Mouse (Mus musculus): ENCODE results near the gene Cldn14.
"Not testable (repeated sequence)": the region's sequence is repeated elsewhere in the genome, so short reads cannot be mapped to it uniquely, and the experiment has no call there.

Cldn14 gene

DNA sequence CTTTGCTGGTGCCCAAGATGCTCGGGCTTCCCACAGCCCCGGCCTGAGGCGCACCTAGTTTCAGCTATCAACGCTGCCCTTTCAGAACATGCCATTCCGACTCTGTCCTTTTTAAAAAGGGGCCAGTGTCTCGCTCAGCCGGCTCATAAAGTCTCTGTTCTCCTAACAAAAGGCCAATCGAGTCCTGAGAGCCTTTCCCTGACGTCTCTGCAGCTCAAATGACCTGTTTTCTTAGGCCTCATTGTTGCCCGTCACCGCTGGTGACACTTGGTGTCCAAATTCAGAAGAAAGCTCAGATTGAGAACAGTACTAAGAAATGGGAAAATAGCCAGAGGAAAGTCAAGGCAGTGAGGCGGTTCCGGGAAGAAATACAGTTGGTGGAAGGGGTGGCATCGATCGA, at the start of gene Cldn14:
Gene Cldn14, minus strand, starts transcription at position 101 of the 400 bp plus-strand sequence.
- DNase-seq = no peak

DNA sequence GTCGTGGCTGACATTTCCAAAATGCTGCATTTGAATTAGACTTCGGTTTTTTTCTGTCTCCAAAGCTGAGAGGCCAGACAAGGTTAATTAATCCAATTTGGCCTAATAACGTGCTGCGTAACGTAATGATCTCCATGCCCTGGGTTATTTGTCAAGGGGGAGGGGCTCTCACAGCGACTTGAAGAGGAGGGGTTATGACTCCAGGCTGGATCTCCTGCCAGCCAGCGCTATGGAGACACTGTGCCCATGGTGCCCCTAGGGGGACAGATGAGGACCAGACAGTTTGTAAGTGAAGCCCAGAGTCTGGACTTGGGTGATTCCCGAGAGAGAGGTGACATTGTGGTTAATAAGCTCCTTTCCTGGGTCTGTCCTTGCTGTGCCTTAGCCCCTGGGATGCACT, 46.9 kb upstream of the Cldn14 start:
- no peak for DNase-seq

DNA sequence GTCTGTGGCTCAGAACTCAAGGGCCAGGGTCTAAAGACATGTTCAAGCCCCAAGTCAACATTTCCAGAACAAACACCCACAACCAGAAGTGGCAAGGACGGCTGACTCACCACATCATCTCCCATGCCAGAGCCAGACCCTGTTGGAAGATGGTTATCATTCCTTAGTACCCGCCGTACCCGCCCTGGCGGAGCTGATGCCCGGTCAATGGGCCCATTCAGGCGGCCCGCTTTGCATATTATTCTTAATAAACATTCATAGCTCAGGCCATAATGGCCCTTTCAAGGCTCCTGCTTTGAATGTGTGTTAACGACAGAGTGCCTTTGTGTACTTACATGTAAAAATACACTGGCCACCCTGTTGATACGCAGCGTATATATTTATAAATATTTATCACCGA, 46.5 kb upstream of the Cldn14 start:
- DNase-seq = no peak

DNA sequence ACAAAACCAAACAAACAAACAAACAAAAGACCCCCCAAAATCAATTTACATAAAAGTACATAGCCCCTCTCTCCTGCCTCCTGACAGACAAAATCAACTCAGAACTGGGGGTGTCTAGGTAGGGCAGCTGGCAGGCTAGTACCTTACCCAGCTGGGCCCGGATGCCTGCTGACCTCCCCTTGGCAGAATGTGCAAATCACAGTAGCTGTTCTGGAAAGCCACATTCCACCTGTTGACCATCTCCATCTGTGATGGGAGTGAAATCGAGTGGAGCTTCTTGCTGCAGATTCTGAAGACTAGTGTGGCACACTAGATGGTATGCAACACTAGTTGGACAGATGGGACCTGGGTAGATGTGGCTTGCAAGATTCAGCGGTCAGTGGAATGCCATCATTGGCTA, 41.7 kb upstream of the Cldn14 start:
- no peak for DNase-seq

DNA sequence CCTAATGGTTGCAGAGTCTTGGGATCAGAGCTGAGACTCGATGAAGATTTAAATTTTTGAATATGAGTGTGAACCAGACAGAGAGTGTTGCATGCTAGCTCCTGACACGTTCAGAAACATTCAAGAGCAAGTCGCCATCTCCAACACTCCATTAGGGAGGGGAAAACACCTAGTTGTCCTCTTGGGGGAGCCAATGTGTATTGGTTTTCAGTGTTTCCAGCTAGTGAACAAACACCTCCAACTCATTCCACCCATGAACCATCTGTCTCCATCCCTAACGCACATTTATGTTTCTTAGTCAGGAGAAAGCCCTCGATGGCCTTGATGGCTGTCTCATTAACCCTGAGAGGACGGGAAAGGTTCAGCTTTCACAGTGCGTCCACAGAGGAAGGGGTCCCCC, 36.4 kb upstream of the Cldn14 start:
- DNase-seq = no peak

DNA sequence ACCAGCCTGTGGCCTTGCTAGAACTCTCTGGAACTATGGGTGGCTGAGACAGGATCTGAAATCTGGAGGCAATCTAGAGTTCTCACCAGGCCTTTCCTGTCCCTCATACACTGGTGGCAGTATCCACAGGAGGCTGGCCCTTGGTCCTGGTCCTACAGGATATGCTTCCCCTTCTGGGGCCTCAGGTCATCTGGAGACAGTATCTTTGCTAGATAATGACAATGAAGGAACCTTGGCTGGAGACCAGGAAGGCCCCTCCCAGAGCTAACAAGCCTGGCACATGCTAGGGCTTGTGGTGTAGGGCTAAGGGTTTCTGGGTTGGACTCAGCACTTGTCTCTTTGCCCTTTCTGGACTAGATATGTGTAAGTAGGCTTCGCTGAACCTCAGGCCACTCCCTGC, 35.2 kb upstream of the Cldn14 start:
- DNase-seq = no peak

DNA sequence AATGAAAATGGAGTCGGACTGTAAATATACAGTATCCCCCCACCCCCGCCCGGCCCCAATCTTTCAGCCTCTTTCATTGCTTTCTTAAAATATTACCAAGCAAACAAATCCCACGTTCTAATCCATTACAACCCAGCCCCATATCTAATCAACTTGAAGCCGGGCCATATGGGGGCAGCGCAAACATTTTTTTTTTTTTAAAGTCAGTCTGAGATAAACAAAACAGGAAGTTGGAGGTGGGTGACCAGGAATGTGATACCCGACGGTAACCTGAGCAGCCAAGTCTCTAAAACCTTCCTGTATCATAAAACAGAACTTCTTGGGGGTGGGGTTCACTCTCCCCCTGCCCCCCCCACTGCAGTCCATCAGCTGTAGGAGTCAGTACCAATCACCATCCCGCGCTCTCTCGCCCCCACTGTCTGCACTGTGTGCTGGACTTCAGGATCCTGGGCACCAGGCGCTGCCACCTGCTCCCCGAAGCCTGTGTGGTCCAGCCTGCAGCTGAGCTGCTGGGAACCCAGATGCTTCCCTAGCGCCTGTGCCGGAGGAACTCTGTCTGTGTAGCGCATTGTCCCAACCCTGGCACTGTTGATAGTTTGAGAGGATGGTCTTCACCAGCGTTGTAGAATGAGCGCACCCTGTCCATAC, 32.6 kb upstream of the Cldn14 start:
- DNase-seq = no peak

DNA sequence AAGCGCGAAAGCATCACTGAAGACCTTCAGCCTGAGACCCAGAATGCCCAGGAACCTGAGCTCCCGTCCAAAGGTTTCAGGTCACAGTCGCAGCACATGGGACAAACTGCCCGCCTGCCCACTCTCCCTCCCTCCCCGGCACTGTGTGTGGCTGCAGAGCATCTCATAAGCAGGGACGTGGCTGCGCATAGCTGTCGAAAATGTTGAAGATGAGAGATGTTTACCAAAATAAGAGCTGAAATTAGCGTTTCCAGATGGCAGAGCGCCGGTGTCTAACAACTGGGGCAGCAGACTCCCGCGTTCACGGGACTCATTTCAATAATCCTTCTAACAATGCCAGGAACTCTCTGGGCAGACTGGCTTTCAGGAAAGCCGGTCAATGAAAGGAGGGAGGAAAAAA, 31.8 kb upstream of the Cldn14 start:
- DNase-seq = peak; percentile 13

DNA sequence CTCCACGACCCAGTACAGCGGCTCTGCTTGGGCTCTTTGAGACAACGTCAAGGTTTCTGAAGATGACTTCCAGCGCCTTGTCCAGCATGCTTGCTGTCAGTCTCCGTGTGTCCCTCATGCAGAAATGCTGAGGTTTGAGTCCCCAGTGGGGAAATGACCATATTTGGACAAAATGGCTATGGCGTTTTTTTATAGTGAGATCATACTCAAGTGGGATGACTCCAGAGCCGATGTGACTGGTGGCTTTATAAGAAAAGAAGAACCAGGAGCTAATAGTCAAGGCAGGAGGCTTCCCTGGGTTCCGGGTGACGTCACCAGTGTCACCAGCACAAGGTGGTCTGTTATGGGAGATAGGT, 30.3 kb upstream of the Cldn14 start:
- no peak for DNase-seq

DNA sequence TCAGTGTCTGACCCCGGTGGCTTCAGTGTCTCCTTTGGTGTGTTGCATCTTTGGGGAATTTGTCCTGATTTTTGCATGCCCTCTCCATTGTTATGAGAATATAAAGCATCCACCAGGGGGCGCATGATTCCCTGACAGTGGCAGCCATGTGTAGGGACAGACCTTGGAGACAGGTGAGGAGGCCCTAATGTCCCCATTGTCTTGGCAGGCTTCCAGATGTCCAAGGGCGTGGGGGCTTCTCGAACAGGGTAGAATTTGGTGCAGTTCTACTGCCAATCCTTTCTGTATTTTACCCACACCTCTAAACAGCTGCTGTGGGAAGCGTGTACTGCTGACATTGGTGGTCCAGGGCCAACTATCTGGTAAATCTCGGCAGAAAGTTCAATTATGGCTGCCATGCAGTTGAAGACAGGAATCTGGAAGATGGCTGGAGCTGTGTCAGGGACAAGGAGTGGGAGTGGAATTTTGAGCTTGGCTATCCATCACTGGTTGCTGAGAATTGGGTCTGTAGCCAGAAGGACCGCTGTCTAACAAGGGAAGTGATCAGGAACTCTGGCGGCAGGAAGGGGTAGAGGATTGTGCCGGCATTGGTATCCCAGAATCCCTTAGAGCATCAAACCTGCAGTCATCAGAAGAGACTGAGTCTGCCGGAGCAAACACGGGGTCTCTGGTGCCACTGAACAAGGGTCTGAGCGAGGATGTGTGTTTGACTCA, 29.8 kb upstream of the Cldn14 start:
- peak; percentile 73 for DNase-seq

DNA sequence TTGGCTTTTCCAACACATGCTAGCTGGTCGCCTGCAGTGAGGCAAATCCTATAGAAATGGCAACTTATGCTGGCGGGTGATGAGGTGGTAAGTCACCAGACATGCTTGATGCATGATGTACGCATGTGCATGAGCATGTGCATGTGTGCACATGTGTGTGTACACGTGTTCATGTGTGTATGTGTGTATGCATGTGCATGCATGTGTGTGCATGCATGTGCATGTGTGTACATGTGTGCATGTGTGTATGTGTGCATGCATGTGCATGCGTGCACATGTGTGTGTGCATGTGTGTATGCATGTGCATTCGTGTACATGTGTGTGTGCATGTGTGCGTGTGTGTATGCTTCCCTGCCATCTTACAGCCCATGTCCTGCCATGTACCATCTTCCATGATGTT, 28.6 kb upstream of the Cldn14 start:
- DNase-seq = no peak

DNA sequence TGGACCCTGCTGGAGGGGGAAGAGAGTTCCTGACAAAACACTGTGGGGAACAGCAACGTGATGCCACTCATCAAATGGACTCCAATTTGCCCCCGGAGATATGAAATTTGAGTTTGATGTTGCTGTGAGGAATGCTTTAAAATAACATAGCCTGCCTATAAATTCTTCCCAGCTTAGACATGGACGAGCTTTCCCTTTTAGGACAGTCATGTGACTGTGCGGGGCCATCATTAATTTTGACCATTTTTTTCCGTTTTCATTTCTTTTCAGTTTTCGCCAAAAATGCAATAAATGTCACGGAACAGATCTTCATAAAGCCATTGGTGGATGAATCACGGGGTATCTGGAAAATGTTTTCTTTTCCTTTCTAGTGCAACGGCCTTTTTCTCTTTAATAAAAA, 25.5 kb upstream of the Cldn14 start:
- DNase-seq = no peak

DNA sequence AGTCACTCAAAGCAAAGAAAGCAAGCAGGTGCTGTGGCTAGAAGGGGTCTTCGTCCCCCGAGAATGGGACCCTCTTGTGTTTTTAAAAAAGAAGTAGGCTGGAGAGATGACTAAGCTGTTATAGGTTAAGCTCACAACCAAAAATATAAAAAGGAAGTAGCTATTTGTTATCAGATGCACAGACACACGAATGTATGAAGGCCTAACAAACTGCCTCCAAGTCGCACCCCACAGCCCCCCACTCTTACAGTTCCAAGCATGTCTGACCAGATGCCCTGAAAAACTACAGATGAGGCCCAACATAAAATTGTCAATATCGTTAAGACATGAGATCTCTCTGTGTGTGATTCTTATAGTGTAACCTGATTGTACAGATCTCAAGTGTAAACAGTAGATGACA, 23.6 kb upstream of the Cldn14 start:
- no peak for DNase-seq

DNA sequence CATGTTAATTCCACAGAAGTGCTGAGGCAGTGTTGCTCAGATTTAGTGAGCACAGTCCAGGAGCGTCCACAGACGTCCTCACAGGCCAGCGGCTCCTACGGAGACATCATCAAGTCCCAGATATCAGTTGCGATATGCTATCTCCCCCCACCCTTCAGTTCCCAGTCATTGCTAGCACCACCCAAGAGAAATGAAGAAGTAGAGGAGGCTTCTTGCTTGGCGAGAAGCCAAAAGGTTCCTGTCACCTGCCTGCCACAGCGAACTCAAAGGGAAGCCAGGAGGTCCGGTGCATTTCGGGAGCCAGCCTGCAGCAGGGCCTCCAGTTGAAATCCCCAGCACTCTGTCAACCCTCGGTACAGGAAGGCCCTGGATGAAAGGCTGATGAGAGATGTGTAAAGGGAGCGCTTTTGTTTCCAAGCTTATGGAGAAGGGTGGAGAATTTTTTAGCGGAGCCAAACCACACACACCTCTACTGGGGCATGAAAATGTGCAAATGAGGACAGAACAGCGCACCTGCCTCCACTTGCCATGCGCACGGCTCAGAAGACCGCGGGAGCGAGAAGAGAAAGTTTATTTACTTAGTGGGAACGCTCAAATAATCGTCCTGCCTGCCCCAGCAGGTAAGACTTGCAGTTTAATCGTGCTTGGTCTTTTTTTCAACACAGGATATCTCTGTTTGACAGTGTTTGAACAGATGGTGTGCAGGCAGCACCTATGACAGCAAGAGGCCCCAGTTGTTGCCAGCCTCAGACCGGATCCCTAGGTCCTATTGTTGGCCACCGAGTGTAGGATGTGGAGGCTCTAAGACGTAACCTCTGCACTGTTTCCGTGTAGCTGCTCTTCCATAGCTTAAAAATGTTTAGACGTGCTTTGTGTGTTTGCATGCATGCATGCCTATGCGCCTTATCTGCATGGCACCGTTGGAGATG, 15.0 kb upstream of the Cldn14 start:
- DNase-seq = no peak

DNA sequence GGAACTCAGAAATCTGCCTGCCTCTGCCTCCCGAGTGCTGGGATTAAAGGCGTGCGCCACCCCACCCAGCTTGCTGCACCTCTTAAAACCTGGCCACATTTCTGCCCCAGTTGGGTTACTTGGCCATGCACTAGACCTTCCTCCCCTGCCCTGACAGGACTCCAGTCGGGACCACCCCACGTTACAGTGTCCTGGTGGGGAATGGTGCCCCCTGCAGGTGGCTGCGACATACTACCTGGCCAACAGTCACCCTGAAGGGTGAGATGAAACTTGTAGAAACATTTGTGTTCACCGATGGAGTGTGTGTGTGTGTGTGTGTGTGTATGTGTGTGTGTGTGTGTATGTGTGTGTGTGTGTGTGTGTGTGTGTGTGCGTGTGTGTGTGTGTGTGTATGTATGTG, 11.1 kb upstream of the Cldn14 start:
- not testable (repeated sequence) for DNase-seq

DNA sequence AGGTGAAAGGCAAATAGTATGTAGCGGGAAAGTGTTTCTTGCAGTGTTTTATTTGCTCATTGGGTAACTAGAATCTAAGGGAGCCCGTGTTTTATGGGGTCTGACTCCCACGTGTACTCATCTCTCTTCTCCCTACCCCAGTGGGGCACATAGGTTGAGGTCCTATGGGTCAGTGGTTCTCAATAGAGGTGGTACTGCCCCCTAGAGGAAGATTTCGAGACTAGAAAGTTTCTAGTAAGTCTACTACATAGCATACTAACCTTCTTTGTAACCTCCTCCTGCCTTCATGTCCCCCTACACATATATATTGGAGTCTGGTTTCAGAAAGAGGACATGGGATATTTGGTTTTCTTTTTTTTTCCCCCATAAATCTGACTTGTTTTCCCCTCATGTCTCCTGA, 9.3 kb upstream of the Cldn14 start:
- no peak for DNase-seq

DNA sequence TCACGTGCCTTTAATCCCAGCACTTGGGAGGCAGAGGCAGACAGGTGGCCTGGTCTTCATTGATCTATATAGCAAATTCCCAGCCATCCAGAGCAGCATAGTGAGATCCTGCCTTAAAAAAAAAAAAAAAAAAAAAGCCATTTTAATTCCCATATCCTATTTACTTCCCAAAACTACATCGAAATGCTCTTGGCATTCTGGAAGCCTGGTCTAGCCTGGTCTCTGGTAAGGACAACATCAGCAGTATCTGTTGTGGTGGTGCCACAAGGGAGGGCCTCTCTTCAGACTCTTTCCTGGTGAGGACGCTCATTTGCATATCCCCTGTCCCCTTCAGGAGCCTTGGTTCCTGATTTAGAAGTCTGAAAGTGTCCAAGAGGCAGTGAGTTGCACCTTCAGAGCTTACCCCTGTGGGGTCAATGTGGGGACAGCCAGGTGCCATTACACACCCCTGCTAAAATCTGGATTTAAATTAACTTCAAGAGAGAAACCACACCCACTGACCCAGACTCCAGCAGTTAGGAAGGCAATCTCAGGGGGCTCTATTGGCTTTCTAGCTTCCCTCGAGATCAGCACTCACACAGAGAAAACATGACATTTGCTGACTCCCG, 6.0 kb upstream of the Cldn14 start:
- DNase-seq = no peak

DNA sequence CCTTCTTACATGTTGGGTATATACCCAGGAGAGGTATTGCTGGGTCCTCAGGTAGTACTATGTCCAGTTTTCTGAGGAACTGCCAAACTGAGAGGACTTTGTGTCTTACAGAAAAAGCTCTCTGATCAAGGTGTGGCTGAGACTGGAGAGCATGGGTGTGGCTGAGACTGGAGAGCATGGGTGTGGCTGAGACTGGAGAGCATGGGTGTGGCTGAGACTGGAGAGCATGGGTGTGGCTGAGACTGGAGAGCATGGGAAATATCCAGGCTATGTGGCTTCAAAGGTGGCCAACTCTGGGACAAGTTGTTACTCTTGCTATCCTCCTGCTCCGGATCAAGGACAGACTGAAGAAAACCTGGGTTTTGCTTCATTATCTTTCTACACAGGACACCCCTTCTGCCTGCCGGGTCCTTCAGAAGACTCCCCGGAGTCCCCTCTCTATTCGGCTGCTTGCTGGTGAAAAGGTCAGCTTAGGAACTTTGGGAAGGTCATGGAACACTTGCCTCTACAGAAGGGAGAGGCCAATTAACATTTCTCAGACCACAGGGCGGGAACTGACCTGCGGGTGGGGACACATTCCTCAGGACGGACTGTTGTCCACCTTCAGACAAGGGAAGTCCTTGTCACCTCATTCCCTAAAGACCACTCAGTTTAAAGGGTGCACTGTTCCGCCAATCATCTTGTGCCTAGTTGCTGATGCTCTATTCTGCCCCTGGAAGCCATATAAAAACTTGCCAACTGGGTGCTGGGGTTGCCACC, 4.9 kb upstream of the Cldn14 start:
- not testable (repeated sequence) for DNase-seq

DNA sequence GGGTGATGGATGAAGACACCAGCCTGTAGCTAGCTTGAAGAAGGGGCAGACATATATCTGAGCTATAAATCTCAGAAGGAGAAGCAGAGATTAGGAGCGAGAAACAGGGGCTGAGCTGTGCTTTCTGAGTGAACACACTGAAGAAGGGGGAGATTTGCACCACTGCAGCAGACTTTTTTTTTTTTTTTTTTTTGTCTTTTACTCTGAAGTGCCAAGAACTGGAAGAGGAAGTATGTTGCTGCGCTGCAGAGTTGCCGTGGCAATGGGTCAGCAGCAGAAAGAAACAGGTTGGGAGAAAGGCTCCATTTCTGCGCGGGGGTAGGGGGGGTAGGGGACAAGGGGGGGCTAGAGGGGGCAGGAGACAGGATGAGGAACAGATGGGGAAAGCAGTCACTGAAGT, 2.6 kb upstream of the Cldn14 start:
- DNase-seq = no peak

DNA sequence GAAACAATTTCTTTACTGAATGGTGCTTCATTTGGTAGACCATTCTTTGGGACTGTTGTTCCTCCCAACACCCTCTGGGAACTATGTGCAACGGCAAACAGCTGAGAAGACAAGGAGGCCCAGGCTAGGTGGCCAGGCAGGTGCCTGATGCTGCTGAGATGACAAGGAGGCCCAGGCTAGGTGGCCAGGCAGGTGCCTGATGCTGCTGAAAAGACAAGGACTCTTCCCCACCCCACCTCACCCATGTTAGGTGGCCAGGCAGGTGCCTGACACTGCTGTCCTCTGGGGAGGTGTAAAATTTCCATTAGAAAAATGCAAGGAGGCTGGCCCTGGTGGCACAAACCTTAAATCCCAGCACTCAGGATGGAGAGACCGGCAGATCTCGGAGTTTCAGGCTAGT, 2.0 kb upstream of the Cldn14 start:
- no peak for DNase-seq

DNA sequence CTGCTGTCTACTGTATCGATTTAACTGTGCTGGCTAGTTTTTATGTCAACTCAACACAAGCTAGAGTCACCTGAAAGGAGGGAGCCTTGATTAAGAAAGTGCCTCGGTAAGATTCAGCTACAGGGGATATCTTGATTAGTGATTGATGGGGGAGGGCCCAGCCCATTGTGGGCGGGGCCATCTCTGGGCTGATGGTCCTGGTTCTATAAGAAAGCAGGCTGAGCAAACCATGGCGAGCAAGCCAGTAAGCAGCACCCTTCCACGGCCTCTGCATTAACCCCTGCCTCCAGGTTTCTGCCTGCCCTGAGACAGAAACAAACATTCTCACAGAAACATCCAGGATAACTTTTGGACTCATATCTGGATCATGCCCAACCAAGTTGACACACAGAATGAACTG, 1.5 kb upstream of the Cldn14 start:
- no peak for DNase-seq

DNA sequence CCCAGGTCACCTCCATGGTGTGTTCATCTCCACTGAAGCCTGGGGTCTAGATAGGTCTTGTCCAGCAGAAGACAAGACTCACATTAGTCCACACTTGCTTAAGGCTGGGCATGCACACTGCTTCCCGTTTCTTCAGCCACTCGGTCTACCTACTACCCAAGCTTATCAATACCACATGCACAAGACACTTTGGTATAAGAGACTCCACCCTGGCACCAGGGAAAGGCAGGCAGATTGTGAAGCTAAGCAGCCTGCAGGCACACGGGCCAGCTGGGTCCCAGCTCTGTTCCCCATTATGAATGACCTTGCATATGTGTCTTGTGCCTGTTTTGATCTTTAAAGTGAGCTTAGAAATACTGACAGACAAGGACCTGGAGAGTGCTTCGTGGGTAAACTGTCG, 719 bp upstream of the Cldn14 start:
- no peak for DNase-seq

Measured in kidney, adult 9 months (tissue).